Comparison of ENCODE assay signal across 31 mouse cellular contexts in the genomic region with DNA sequence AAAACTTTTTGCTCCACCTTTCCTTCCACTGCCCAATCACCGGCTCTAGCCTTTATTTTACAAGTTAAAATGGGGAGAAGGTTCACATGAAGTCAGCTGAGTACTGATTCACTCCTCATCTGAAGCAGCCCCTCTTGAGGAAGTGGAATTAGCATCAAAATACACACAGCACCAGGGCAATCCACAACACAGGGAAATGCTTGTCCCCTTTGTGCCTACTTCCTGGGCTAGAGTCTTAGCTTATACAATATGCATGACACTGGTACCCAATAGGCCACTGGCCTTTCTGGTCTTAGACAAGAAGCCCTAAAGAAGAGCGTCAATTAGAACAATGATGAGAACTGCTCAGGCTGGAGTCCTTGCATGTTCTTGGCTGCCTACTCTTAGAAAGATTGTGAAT. TPM values are rescaled to one million over a fixed set of nuclear protein-coding genes. Genes with fewer than 3 reads are reported as not detected.
"Had no signal": no experiment of that assay in that cellular context is flagged by ENCODE, and none has a peak within 500 bp of the region (broad histone marks: within the 10 kb centered on the region; RNA-seq: fewer than 3 reads in every experiment).

No protein-coding gene starts in this region.

- ATAC-seq: hindbrain, embryonic 16.5 days; inflammation-experienced regulatory T-cells, adult 6 months; intestine, embryonic 15.5 days; intestine, postnatal 0 days had no signal

- DNase-seq: gastrocnemius, adult 2 months; gastrocnemius, postnatal 10 days; gastrocnemius, postnatal 25 days; heart, adult 18-20 months; heart, postnatal 10 days; heart, postnatal 4 days; kidney, adult 18-20 months; kidney, adult 8-10 months; kidney, postnatal 10 days; kidney, postnatal 25 days; kidney, postnatal 4 days; liver; liver, embryonic 13.5 days had no signal

RNA-seq across cellular contexts. Expression of gene Gm498, which starts 25.7 kb away (rescaled TPM):
- polyA plus RNA-seq: heart, embryonic 10.5 days; heart, embryonic 12.5 days; heart, embryonic 14.5 days; heart, embryonic 16.5 days; hindbrain, embryonic 10.5 days; hindbrain, embryonic 12.5 days; hindbrain, embryonic 14.5 days; hindbrain, embryonic 16.5 days; inflammation-experienced regulatory T-cells, adult 6 months; intestine, embryonic 15.5 days; intestine, postnatal 0 days; kidney, embryonic 14.5 days; kidney, embryonic 16.5 days; limb, embryonic 10.5 days; limb, embryonic 12.5 days; limb, embryonic 14.5 days; liver, embryonic 11.5 days; liver, embryonic 13.5 days; liver, embryonic 15.5 days had no signal
